Mouse (Mus musculus): Measurements from ENCODE around the gene Efcab10. TPM values are rescaled to one million over a fixed set of nuclear protein-coding genes. Genes with fewer than 3 reads are reported as not detected.

The Efcab10 gene
- total RNA-seq (2023), result not detected

DNA sequence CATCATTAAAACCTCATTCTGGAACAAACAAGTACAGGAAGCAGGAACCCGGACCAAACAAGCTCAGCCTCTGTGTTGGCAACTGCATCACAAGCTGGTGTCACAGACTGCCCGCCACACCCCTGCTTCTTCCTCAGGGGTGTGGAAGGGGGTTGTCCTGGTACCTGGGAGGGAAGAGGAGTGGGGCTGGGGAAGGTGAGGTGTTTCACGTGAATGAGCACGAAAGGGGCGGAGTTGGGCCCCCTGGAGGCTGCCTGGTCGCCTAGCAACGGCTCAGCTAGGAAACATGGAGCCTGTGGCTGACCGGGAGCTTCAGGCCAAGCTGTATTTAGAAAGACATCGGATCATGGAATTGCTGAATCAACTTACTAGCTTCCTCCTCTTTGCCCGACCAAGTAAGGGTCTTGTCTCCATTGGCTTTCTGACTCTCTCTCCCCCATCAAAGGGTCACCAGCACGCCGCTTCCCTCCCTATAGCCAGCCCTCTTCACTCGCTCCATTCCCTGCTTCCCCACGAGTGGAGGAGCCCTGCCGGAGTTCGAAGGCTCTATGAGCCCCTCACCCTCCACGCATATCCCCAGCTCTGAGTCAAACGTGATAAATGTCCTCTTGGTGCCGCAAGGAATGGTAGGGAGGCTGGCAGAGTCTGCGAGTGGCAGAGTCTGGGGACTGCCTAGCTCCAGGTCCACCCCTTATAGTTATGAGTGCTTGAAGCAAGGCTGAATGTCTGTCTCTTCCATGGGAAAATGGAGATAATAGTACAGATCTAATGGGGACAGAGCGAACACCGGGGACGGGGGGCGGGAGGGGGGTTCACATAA lies at the start of gene Efcab10:
TSS of gene Efcab10 (plus strand) at position 51 of the 820 bp plus-strand sequence.

GRCm38 (mm10) chr12:33429387-33430160 lies 34.9 kb downstream of the Efcab10 start, which contains the start of gene Twistnb:
Gene Twistnb, plus strand, starts transcription at chr12:33429635.

Other genes starting within 250 kb of the Efcab10 start
- gene Atxn7l1, start 247.2 kb upstream of the Efcab10 start, total RNA-seq (2023), result 100 to 1,000 TPM; 121 to 134 TPM
- gene Twistnb, start 34.8 kb downstream of the Efcab10 start, total RNA-seq (2023), result 10 to 100 TPM; 67.6 to 76.8 TPM